In genomic region chr1:59623325-59624017, GRCm38 (mm10) we compare ENCODE assay signal across 8 mouse cellular contexts. TPM values are rescaled to one million over a fixed set of nuclear protein-coding genes. Genes with fewer than 3 reads are reported as not detected.
DNase-seq lines count a peak whose midpoint lies in the region; ATAC-seq and TF ChIP-seq lines count a peak whose summit lies in the region.

No protein-coding gene starts in this region.

- POLR2A ChIA-PET in Patski (lab: Charles Lee) = interaction anchor here (0.6 to 1.3 kb wide), 2 partner anchors 11 to 615 kb away, joined by 3 read pairs; no protein-coding TSS in a partner anchor

- 25% methylated on average over 5 of the region's 5 CpGs for WGBS in forebrain, embryonic 15.5 days
- WGBS in liver, postnatal 0 days (ENCODE audit: insufficient replicate concordance) = 24% methylated on average over 5 of the region's 5 CpGs
- WGBS in neural tube, embryonic 15.5 days = 29% methylated on average over 5 of the region's 5 CpGs

- H3K9ac ChIP-seq in forebrain, embryonic 15.5 days (replicated peaks) = no peak overlapping the region
- no peak overlapping the region for H3K9ac ChIP-seq in liver, postnatal 0 days (replicated peaks)
- H3K9ac ChIP-seq in neural tube, embryonic 15.5 days (replicated peaks) = no peak overlapping the region

- no peaks in the 10 kb centered on the region for H3K36me3 ChIP-seq in forebrain, embryonic 15.5 days
- H3K36me3 ChIP-seq in liver, postnatal 0 days (replicated peaks; ENCODE audit: insufficient read depth, low read length) = no peaks in the 10 kb centered on the region
- no peaks in the 10 kb centered on the region for H3K36me3 ChIP-seq in neural tube, embryonic 15.5 days

- no peak overlapping the region for H3K27ac ChIP-seq in forebrain, embryonic 15.5 days (replicated peaks)
- H3K27ac ChIP-seq in liver, postnatal 0 days (ENCODE audit: low read depth) = no peak overlapping the region
- no peak overlapping the region for H3K27ac ChIP-seq in neural tube, embryonic 15.5 days (replicated peaks)

- no peak for TF ChIP-seq EP300 in liver, postnatal 0 days (IDR thresholded peaks at IDR 0.05; ENCODE audit: low read depth)

- H3K9me3 ChIP-seq in forebrain, embryonic 15.5 days = no peaks in the 10 kb centered on the region
- H3K9me3 ChIP-seq in liver, postnatal 0 days (ENCODE audit: low read length) = no peaks in the 10 kb centered on the region
- no peaks in the 10 kb centered on the region for H3K9me3 ChIP-seq in neural tube, embryonic 15.5 days (replicated peaks)

- CTCF ChIA-PET in Patski (lab: Charles Lee) = interaction anchor here (0.8 to 2.0 kb wide), 12 partner anchors 9 to 385 kb away, joined by 3 to 13 read pairs (median 4); partner anchors contain the start of gene Cdk15

- H3K4me3 ChIP-seq in forebrain, embryonic 15.5 days = no peak overlapping the region
- no peak overlapping the region for H3K4me3 ChIP-seq in liver, postnatal 0 days (ENCODE audit: low read depth, low read length)
- H3K4me3 ChIP-seq in neural tube, embryonic 15.5 days (replicated peaks) = no peak overlapping the region

- no peaks in the 10 kb centered on the region for H3K4me1 ChIP-seq in forebrain, embryonic 15.5 days
- no peaks in the 10 kb centered on the region for H3K4me1 ChIP-seq in liver, postnatal 0 days (ENCODE audit: insufficient read depth)
- no peaks in the 10 kb centered on the region for H3K4me1 ChIP-seq in neural tube, embryonic 15.5 days

- peak; percentile 47 for ATAC-seq in Patski
- ATAC-seq in forebrain, embryonic 15.5 days (replicated peaks) = peak; percentile 98
- peak; percentile 71 to 90 for ATAC-seq in hematopoietic stem cell, adult 5-6 weeks (replicated peaks in 1 of 2; ENCODE audit: insufficient read depth in 1 of 2, low FRiP score in 2 of 2, low TSS enrichment in 1 of 2, low read depth in 1 of 2, poor library complexity in 2 of 2, severe bottlenecking in 2 of 2)
- ATAC-seq in liver, postnatal 0 days = peak; percentile 75
- peak; percentile 96 for ATAC-seq in neural tube, embryonic 15.5 days (ENCODE audit: low FRiP score)

- TF ChIP-seq CTCF in Patski (IDR thresholded peaks at IDR 0.05) = peak; percentile 94
- TF ChIP-seq CTCF in liver, postnatal 0 days (IDR thresholded peaks at IDR 0.05; ENCODE audit: low read depth) = peak; percentile 97

- H3K27me3 ChIP-seq in Patski = no peaks in the 10 kb centered on the region
- H3K27me3 ChIP-seq in forebrain, embryonic 15.5 days = no peaks in the 10 kb centered on the region
- no peaks in the 10 kb centered on the region for H3K27me3 ChIP-seq in liver, postnatal 0 days (ENCODE audit: insufficient read depth, low read length)
- no peaks in the 10 kb centered on the region for H3K27me3 ChIP-seq in neural tube, embryonic 15.5 days (replicated peaks)

- peak; percentile 31 for DNase-seq in Patski (ENCODE audit: low read depth, low spot score)
- DNase-seq in cerebellum, adult 11-12 months = peak; percentile 66
- DNase-seq in layer of hippocampus, adult 18-20 months (ENCODE audit: low spot score in 2 of 2) = peak; percentile 41 to 86
- DNase-seq in liver, postnatal 0 days = peak; percentile 80
- peak; percentile 70 for DNase-seq in urinary bladder, postnatal 25 days (ENCODE audit: low spot score)

- in situ Hi-C loops in Patski (cut with MboI; ENCODE audit: low pct_unique_long_range_greater_than_20kb) = loop anchor here (5.0 to 10.0 kb wide), 2 partner anchors 306 to 559 kb away; no protein-coding TSS in a partner anchor

- no peak overlapping the region for H3K4me2 ChIP-seq in forebrain, embryonic 15.5 days (replicated peaks)
- H3K4me2 ChIP-seq in liver, postnatal 0 days (ENCODE audit: low read depth, low read length) = no peak overlapping the region
- H3K4me2 ChIP-seq in neural tube, embryonic 15.5 days = no peak overlapping the region

RNA-seq across cellular contexts. Expression of gene Sumo1, which starts 47.2 kb away (rescaled TPM):
- polyA plus RNA-seq in Patski (2021) = 173 TPM
- polyA plus RNA-seq in forebrain, embryonic 15.5 days (2015; fragmentation: Nextera tagmentation; extraction: Ambion mirVana) = 427 and 428 TPM in 2 replicates
- total RNA-seq in hematopoietic stem cell, adult 5-6 weeks (2017) = 203 and 210 TPM in 2 replicates
- total RNA-seq in layer of hippocampus, adult 18-20 months (2021) = 100 to 1,000 TPM; 117 to 119 TPM
- polyA plus RNA-seq in liver, postnatal 0 days (2015; fragmentation: Nextera tagmentation; extraction: Ambion mirVana) = 96.2 and 97.3 TPM in 2 replicates
- polyA plus RNA-seq in neural tube, embryonic 15.5 days (2015; fragmentation: Nextera tagmentation; extraction: Ambion mirVana) = 327 and 333 TPM in 2 replicates

Comparison
In these comparisons a context has a peak if more than half of its experiments do, and no peak if none do; other contexts are left out.
1. ATAC-seq: peak in every context shown above with its lines; median percentile 98 in forebrain, embryonic 15.5 days; 96 in neural tube, embryonic 15.5 days; 80 in hematopoietic stem cell, adult 5-6 weeks; 75 in liver, postnatal 0 days; 47 in Patski.